ENCODE assay signal across 8 mouse cellular contexts in genomic region chr12:83921535-83922381, GRCm38 (mm10). TPM values are rescaled to one million over a fixed set of nuclear protein-coding genes. Genes with fewer than 3 reads are reported as not detected.
DNase-seq lines count a peak whose midpoint lies in the region; ATAC-seq lines count a peak whose summit lies in the region.

Numb (minus strand) TSS chr12:83921934.

- peak; percentile 99 for DNase-seq in NIH3T3 (ENCODE audit: low read depth)
- peak; percentile 98 to 99 for DNase-seq in cerebellum, postnatal 10 days
- DNase-seq in frontal cortex, postnatal 10 days (ENCODE audit: low spot score in 2 of 2): peak; percentile 98 to 99
- DNase-seq in layer of hippocampus, postnatal 14 days (ENCODE audit: low spot score in 2 of 2): peak; percentile 97 to 99
- peak; percentile 97 for DNase-seq in lung, postnatal 14 days
- peak; percentile 97 for DNase-seq in retina, adult 2 months (ENCODE audit: low read depth, low spot score)
- peak; percentile 97 for DNase-seq in thymus, postnatal 36 days

- H3K9ac ChIP-seq in hindbrain, embryonic 12.5 days: peak within 1 kb of the TSS; percentile 90

- H3K4me1 ChIP-seq in hindbrain, embryonic 12.5 days: peaks cover 17% of the 10 kb centered on the region

- no peaks in the 10 kb centered on the region for H3K9me3 ChIP-seq in hindbrain, embryonic 12.5 days (replicated peaks)

- H3K4me3 ChIP-seq in hindbrain, embryonic 12.5 days: peak within 1 kb of the TSS; percentile 93

- ATAC-seq in hindbrain, embryonic 12.5 days (ENCODE audit: low FRiP score): peak; percentile 100

- peak within 1 kb of the TSS; percentile 95 for H3K4me2 ChIP-seq in hindbrain, embryonic 12.5 days (replicated peaks)

- no peaks in the 10 kb centered on the region for H3K27me3 ChIP-seq in hindbrain, embryonic 12.5 days

- WGBS in hindbrain, embryonic 12.5 days: under 1% methylated on average over 63 of the region's 63 CpGs

- peak within 1 kb of the TSS; percentile 89 for H3K27ac ChIP-seq in hindbrain, embryonic 12.5 days

- H3K36me3 ChIP-seq in hindbrain, embryonic 12.5 days: no peaks in the 10 kb centered on the region; the same call in 1 of the 2 replicates

RNA-seq across cellular contexts. Expression of gene Numb, which starts in this region (rescaled TPM):
- polyA plus RNA-seq in hindbrain, embryonic 12.5 days (2016; fragmentation: Nextera tagmentation; extraction: Ambion mirVana): 30.8 and 31.5 TPM in 2 replicates
- total RNA-seq in layer of hippocampus, postnatal 14 days (2021): 10 to 100 TPM; 31.6 to 32.1 TPM

Comparison
In these comparisons a context has a peak if more than half of its experiments do, and no peak if none do; other contexts are left out.
1. Peak in every context shown above with its lines: DNase-seq, ATAC-seq, H3K4me3 ChIP-seq and H3K27ac ChIP-seq.